Mouse (Mus musculus) intestine, embryonic 15.5 days (tissue): ENCODE results near the gene Sebox. TPM values are rescaled to one million over a fixed set of nuclear protein-coding genes. Genes with fewer than 3 reads are reported as not detected.

ENCODE experiments used
- ATAC-seq: fragments of 200-750 bp; cut with Nextera tagmentation; 2 replicates; pipeline ENCODE4 v1.8.0; 2017; ENCODE audit warnings: moderate TSS enrichment, moderate library complexity
- H3K27ac ChIP-seq: fragments of 300-500 bp; sonication (generic); 2 replicates; pipeline ENCODE4 v1.5.1; 2015; ENCODE audit warnings: mild to moderate bottlenecking, inconsistent platforms
- H3K27me3 ChIP-seq: fragments of 300-500 bp; sonication (generic); replicated peaks from 2 replicates; pipeline ENCODE4 v1.6.1; 2015; ENCODE audit warnings: inconsistent platforms
- H3K36me3 ChIP-seq: fragments of 300-500 bp; sonication (generic); 2 replicates; pipeline ENCODE4 v1.6.1; 2015; ENCODE audit warnings: inconsistent platforms
- H3K4me1 ChIP-seq: fragments of 300-500 bp; sonication (generic); replicated peaks from 2 replicates; pipeline ENCODE4 v1.6.1; 2015; ENCODE audit warnings: inconsistent platforms
- H3K4me2 ChIP-seq: fragments of 300-500 bp; sonication (generic); replicated peaks from 2 replicates; pipeline ENCODE4 v1.6.1; 2015; ENCODE audit warnings: mild to moderate bottlenecking, inconsistent platforms
- H3K4me3 ChIP-seq: fragments of 300-500 bp; sonication (generic); replicated peaks from 2 replicates; pipeline ENCODE4 v1.5.1; 2015; ENCODE audit warnings: inconsistent platforms
- H3K9ac ChIP-seq: fragments of 300-500 bp; sonication (generic); 2 replicates; pipeline ENCODE4 v1.6.1; 2015; ENCODE audit warnings: inconsistent platforms
- H3K9me3 ChIP-seq: fragments of 300-500 bp; sonication (generic); 2 replicates; pipeline ENCODE4 v1.6.1; 2016; ENCODE audit warnings: inconsistent platforms
- WGBS: fragments of 180-500 bp; shearing (Covaris S2); methylation state at CpG from one replicate; pipeline ENCODE4 v1.1.7; 2015; 5-methylcytosine and 5-hydroxymethylcytosine counted together
- polyA plus RNA-seq: library from polyadenylated mRNA; unstranded; fragments of >200 nt; fragmentation: Nextera tagmentation; extraction: Ambion mirVana; gene quantifications from 2 replicates; pipeline ENCODE4 v1.2.1, GENCODE M21; 2015

Gene Sebox
- polyA plus RNA-seq: not detected in 2 replicates

DNA sequence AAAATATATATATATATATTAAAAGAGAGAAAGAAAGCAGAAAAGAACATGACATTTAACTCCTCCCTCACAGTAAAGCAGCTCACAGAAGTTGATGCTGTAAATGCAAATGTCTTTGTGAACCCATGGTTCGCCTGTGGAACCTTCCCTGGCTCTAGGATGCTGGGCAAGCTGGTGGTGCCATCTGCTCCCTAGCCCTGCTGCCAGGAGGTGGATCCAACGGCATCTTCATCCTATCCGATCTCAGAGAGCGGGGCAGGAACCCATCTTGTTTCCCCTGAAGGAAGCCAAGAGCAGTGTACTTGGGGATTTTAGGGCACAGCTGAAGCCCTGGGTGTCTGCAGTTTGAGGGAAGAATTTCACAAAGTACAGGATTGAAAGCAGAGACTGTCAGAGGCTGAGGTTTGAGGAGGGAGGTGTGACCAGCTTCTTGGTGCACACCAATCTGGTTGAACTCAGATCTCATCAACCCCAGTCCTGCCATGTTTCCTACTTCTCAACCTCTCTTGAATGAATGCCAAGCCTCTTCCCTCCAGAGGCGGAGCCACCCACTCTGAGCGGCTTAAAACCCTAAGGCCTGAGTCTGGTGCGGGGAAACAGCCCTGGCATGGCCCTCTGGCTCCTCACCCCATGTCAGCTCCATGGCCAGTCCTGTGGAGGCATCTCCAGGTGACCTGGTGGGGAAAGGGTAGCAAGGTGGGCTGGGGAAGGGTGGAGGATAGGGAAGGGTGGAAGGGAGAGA lies at the start of gene Sebox:
Sebox (plus strand) TSS at position 539 of the 742 bp plus-strand sequence.
- H3K27me3 ChIP-seq: peaks cover 4% of the 10 kb centered on the region
- no peak within 1 kb of the TSS for H3K9ac ChIP-seq
- 0 out of 2 replicates have a peak, but pooled peaks cover 3% of the 10 kb centered on the region for H3K4me1 ChIP-seq
- ATAC-seq: no peak
- H3K36me3 ChIP-seq: peaks cover 7% of the 10 kb centered on the region; the same call in 1 of the 2 replicates
- H3K4me3 ChIP-seq: no peak within 1 kb of the TSS
- no peak within 1 kb of the TSS for H3K4me2 ChIP-seq
- H3K27ac ChIP-seq: no peak within 1 kb of the TSS
- no peaks in the 10 kb centered on the region for H3K9me3 ChIP-seq
- 74% methylated on average over 7 of the region's 7 CpGs for WGBS

DNA sequence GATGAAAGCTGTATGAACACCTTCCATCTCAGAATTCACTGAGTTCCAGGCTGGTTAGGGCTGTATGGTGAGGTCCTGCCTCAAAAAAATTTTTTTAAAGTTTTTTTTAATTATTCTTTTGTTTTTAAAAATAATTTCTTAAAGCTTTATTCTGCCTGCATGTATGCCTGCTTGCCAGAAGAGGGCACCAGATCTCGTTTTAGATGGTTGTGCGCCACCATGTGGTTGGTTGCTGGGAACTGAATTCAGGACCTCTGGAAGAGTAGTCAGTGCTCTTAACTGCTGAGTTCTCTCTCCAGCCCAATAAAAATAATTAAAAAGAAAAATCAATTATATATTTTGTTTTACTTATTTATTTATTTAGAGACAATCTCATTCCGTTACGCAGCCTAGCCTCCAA lies 49.6 kb upstream of the Sebox start:
- Histone ChIP-seq H3K36me3 (no peaks in the 10 kb centered on the region), H3K4me1 (no peaks in the 10 kb centered on the region), H3K27ac (no peak overlapping the region), H3K4me3 (no peak overlapping the region), H3K9ac (no peak overlapping the region), H3K9me3 (no peaks in the 10 kb centered on the region), H3K27me3 (no peaks in the 10 kb centered on the region), H3K4me2 (no peak overlapping the region)
- no peak for ATAC-seq
- WGBS: 13% methylated on average over 4 of the region's 4 CpGs

DNA sequence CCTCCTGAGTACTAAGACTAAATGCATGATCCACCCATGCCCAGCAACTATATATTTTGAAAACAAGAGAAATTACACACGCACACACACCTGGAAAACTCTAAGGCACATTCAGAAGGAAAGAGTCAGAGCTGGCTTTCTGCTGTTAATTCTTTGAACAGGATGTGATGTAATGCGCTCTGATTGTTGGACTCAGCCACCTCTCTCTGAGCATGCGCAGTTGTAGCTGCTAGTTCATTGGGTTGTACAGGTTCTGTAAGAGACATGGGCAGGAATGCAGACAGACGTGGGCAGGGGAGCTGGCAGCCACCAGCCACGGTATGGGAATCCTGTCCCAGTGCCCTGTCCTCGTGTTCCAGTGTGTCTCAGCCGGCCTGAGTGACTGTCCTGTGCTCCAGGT lies 49.0 kb upstream of the Sebox start:
- no peaks in the 10 kb centered on the region for H3K27me3 ChIP-seq
- no peak overlapping the region for H3K27ac ChIP-seq
- H3K9me3 ChIP-seq: no peaks in the 10 kb centered on the region
- 69% methylated on average over 7 of the region's 7 CpGs for WGBS
- no peak overlapping the region for H3K9ac ChIP-seq
- H3K4me2 ChIP-seq: no peak overlapping the region
- no peaks in the 10 kb centered on the region for H3K36me3 ChIP-seq
- no peaks in the 10 kb centered on the region for H3K4me1 ChIP-seq
- H3K4me3 ChIP-seq: no peak overlapping the region
- ATAC-seq: no peak

DNA sequence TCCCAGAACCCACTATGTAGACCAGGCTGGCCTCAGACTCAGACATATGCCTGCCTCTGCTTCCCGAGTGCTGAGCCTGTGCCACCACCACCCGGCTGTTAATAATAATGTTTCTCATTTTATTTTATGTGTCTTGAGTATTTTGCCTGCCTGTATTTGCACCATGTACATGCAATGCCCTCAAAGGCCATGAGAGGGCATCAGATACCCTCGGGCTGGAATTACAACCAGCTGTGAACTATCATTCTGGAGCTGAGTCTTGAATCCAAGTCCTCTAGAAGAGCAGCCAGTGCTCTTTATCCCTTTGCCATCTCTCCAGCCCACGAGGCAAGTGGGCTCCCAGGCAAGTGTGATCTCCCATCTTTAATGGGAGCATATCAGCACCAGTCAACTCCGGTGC lies 47.9 kb upstream of the Sebox start:
- H3K9me3 ChIP-seq: no peaks in the 10 kb centered on the region
- H3K9ac ChIP-seq: no peak overlapping the region
- no peak for ATAC-seq
- no peak overlapping the region for H3K27ac ChIP-seq
- H3K4me1 ChIP-seq: no peaks in the 10 kb centered on the region
- H3K36me3 ChIP-seq: no peaks in the 10 kb centered on the region
- no peak overlapping the region for H3K4me3 ChIP-seq
- H3K27me3 ChIP-seq: no peaks in the 10 kb centered on the region
- WGBS: 43% methylated on average over 5 of the region's 5 CpGs
- no peak overlapping the region for H3K4me2 ChIP-seq

DNA sequence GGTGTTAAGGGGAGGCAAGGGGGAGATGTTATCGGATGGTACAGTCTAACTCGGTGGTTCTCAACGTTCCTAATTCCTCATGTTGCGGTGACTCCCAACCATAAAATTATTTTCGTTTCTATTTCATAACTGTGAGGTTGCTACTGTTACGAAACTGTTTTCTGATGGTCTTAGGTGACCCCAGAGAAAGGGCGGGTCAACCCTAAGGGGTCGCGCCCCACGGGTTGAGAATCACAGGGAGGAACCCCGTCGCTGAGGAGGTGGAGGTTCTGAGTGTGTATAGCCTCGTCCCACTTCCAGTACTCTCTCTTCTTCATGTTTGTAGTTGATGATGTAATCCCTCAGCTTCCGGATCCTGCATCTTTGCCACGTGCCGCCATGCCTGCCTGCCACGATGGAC lies 44.5 kb upstream of the Sebox start:
- Histone ChIP-seq H3K27me3 (no peaks in the 10 kb centered on the region), H3K4me2 (no peak overlapping the region), H3K9ac (no peak overlapping the region), H3K27ac (no peak overlapping the region), H3K9me3 (no peaks in the 10 kb centered on the region), H3K4me1 (peaks cover 4% of the 10 kb centered on the region; the same call in 1 of the 2 replicates), H3K36me3 (no peaks in the 10 kb centered on the region), H3K4me3 (no peak overlapping the region)
- no peak for ATAC-seq
- 84% methylated on average over 17 of the region's 17 CpGs for WGBS

DNA sequence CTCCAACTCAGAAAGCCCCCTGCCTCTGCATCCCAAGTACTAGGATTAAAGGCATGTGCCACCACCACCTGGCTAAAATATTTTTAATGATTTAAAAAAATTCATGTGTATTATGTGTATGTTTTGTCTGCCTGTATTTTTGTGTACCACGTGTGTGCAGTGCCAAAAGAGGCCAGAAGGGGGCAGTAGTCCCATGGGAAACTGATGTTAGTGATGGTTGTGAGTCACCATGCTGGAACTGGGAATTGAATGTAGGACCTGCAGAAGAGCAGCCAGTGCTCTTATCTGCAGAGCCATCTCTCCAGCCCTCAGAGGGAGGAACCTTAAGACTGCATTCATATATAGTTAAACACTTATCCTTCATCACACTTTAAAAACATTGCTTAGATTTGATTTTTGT lies 41.4 kb upstream of the Sebox start:
- H3K4me1 ChIP-seq: peaks cover 15% of the 10 kb centered on the region

DNA sequence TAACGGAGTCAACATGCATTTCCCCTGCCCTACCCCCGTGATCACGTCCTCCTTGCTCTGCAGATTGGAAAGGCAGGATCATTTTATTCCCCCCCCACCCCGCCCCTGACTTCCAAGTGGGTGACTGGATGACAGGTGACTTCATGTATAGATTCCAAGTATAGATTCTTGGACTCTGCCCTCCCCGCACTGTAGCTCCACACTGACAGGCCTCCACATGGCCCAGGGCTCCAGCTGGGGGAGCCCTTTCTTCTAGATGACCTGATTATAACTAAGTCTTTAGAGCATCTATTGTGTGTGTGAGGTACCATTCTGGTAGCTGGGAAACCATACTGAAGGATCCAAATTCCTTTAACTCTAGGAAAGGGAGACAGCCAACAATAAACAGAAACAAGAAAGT lies 40.6 kb upstream of the Sebox start:
- Histone ChIP-seq H3K9ac (no peak overlapping the region), H3K4me2 (0 out of 2 replicates have a peak overlapping the region, but pooled peaks have one; percentile 20), H3K27ac (no peak overlapping the region), H3K9me3 (no peaks in the 10 kb centered on the region), H3K36me3 (no peaks in the 10 kb centered on the region), H3K4me1 (peaks cover 15% of the 10 kb centered on the region), H3K4me3 (no peak overlapping the region), H3K27me3 (no peaks in the 10 kb centered on the region)
- ATAC-seq: peak; percentile 54; the same call in 1 of the 2 replicates
- 61% methylated on average over 5 of the region's 5 CpGs for WGBS

More for the DNA sequence above, 41.4 kb upstream of the Sebox start:
- no peak overlapping the region for H3K9ac ChIP-seq
- WGBS: 75% methylated on average over 1 of the region's 1 CpGs
- ATAC-seq: no peak
- H3K9me3 ChIP-seq: no peaks in the 10 kb centered on the region
- no peak overlapping the region for H3K4me3 ChIP-seq
- H3K36me3 ChIP-seq: no peaks in the 10 kb centered on the region
- H3K4me2 ChIP-seq: no peak overlapping the region
- no peaks in the 10 kb centered on the region for H3K27me3 ChIP-seq
- no peak overlapping the region for H3K27ac ChIP-seq

DNA sequence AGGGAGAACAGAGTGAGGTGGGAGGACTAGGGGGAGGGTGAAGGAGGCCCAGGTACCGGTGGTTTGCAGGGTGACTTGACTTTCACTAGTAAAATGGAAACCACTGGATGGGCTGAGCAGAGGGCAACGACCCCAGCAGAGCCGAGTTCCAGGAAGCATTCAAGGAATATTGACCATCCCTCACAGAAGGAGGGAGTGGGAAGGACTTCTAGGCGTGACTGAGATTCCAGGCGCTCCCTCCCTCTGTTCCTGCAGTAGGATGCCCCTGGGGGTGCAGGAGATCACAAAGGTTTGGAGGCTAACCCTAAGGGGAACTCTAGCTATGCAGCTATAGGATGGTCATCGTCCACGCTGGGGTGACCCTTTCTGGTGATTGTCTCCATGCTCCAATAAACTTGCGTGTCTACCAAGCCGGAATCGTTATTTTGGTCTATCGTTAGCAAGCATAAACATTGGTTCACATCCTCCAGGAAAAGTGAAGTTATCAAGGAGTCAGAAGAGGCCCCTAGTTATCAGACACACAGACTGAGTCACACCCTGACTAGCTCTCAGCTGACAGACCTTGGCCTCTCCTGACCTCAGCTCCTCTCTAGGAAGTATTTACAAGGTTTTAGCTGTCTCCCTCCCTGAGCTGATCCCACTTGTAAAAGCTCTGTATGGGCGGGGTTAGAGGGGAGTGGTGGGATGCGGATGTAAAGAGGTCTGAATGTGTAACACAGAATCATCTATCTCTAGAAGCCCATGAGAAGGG lies 39.8 kb upstream of the Sebox start:
- peaks cover 15% of the 10 kb centered on the region for H3K4me1 ChIP-seq
- no peaks in the 10 kb centered on the region for H3K36me3 ChIP-seq
- H3K27me3 ChIP-seq: no peaks in the 10 kb centered on the region
- H3K9me3 ChIP-seq: no peaks in the 10 kb centered on the region
- WGBS: 38% methylated on average over 13 of the region's 13 CpGs
- peak overlapping the region; percentile 20 for H3K4me2 ChIP-seq
- H3K4me3 ChIP-seq: no peak overlapping the region
- peak; percentile 52 for ATAC-seq
- H3K27ac ChIP-seq: no peak overlapping the region
- H3K9ac ChIP-seq: no peak overlapping the region

DNA sequence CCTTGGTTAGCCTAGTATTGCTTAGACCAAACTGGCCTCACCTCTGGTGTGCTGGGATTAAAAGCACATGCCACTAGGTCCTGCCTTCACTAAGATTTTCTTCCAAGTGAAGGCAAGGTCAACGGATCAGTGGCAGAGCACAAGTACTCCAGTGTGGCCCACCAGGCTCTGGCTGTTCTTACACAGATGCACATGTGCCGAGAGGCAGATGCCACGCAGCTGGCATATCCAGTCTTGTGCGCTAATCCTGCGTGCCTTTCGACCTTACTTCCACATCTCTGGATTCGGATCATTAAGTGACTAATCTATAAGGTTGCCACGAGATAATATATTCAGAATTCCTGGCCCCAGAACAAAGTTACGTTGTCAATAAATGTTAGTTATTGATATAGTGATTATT lies 38.1 kb upstream of the Sebox start:
- no peak for ATAC-seq
- Histone ChIP-seq H3K4me1 (peaks cover 15% of the 10 kb centered on the region), H3K36me3 (no peaks in the 10 kb centered on the region), H3K4me2 (peak overlapping the region; percentile 90), H3K4me3 (peak overlapping the region; percentile 68), H3K27ac (no peak overlapping the region; the same call in 1 of the 2 replicates), H3K27me3 (no peaks in the 10 kb centered on the region), H3K9me3 (no peaks in the 10 kb centered on the region), H3K9ac (peak overlapping the region; percentile 75; the same call in 1 of the 2 replicates)
- WGBS: 31% methylated on average over 9 of the region's 9 CpGs

DNA sequence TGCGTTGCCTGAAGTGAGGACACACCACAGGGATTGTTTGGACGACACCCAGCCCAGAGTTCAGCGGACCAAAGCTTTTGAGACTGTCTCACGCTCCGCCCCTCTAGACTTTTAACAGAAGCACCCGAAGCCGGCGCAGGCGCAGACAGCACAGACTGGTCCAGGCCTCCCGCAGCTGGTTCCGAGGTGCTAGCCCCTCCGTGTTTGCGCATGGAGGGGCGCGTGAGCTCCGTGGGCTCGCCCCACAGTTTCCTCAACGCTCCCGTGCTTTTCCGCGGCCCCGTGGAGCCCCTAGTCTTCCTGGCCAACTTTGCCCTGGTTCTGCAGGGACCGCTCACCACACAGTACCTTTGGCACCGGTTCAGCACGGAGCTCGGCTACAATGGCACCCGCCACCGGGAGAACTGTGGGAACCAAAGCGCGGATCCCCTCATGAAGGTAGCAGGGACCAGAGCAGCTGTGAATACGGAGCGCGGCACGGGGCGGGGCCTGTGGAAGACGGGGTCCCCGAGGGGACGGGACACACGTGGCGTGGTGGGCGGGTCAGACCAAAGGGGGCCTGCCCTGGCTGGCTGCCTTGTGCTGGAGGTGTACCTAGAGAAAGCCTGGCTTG lies 37.6 kb upstream of the Sebox start, which contains the start of gene Slc46a1:
Slc46a1 (plus strand) TSS at position 130 of the 613 bp plus-strand sequence.
- H3K27ac ChIP-seq: peak within 1 kb of the TSS; percentile 89
- H3K27me3 ChIP-seq: no peaks in the 10 kb centered on the region
- H3K4me3 ChIP-seq: peak within 1 kb of the TSS; percentile 68
- no peaks in the 10 kb centered on the region for H3K36me3 ChIP-seq
- WGBS: 0% methylated on average over 41 of the region's 41 CpGs
- H3K9ac ChIP-seq: peak within 1 kb of the TSS; percentile 75
- H3K9me3 ChIP-seq: no peaks in the 10 kb centered on the region
- H3K4me1 ChIP-seq: peaks cover 15% of the 10 kb centered on the region
- peak; percentile 93 for ATAC-seq
- peak within 1 kb of the TSS; percentile 90 for H3K4me2 ChIP-seq

DNA sequence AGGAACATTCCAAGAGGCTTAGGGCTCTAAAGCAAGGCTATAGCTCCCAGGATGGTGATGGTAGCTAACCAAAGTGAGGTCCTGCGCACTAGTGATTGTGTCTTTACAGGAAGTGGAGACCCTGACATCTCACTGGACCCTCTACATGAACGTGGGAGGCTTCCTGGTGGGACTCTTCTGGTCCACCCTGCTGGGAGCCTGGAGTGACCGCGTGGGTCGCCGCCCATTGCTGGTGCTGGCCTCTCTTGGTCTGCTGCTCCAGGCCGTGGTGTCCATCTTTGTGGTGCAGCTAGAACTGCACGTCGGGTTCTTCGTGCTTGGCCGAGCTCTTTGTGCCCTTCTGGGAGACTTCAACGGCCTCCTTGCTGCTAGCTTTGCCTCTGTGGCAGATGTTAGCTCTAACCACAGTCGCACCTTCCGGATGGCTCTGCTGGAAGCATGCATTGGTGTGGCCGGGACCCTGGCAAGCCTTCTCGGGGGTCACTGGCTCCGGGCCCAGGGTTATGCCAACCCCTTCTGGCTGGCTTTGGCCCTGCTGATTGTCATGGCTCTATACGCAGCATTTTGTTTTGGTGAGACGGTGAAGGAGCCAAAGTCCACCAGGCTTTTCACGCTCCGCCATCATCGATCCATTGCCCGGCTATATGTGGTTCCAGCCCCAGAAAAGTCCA lies 36.9 kb upstream of the Sebox start:
- Histone ChIP-seq H3K4me2 (peak overlapping the region; percentile 90), H3K9ac (peak overlapping the region; percentile 24; the same call in 1 of the 2 replicates), H3K27ac (peak overlapping the region; percentile 89; the same call in 1 of the 2 replicates), H3K4me1 (peaks cover 15% of the 10 kb centered on the region), H3K36me3 (no peaks in the 10 kb centered on the region), H3K27me3 (no peaks in the 10 kb centered on the region), H3K4me3 (peak overlapping the region; percentile 68), H3K9me3 (no peaks in the 10 kb centered on the region)
- WGBS: 70% methylated on average over 23 of the region's 23 CpGs
- 0 out of 2 replicates have a peak, but pooled peaks have one; percentile 6 for ATAC-seq

DNA sequence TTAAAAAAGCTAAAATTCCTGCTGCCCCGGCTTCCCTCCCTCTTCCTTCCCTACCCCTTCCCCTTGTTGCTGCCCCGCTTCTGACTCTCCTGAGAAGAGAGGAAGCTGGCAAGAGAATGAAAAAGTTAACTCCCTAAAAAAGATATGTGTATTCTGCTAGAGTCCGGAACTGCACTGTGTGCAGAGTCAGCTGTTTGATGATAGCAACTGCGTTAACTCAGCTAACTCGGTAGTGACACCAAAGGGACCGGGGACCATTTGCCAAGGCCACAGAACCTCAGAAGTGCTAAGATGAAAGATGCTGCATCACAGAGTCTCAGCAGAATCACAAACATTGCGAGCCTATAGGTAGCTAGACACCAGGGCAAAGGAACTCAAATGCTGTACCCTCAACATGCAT lies 35.7 kb upstream of the Sebox start:
- Histone ChIP-seq H3K4me1 (peaks cover 15% of the 10 kb centered on the region), H3K4me2 (no peak overlapping the region), H3K9me3 (no peaks in the 10 kb centered on the region), H3K9ac (no peak overlapping the region), H3K4me3 (no peak overlapping the region), H3K36me3 (no peaks in the 10 kb centered on the region), H3K27ac (no peak overlapping the region), H3K27me3 (no peaks in the 10 kb centered on the region)
- WGBS: 76% methylated on average over 7 of the region's 7 CpGs
- ATAC-seq: no peak
